Mouse (Mus musculus) megakaryocyte, embryonic 14.5 days (primary cell): ENCODE data around the gene Bbof1.

Source experiments
- FLI1 ChIP-seq: IDR thresholded peaks from 2 replicates; pipeline ENCODE4 v1.6.1; 2012; ENCODE audit warnings: low read length, inconsistent platforms, mixed read lengths
- GATA1 ChIP-seq: IDR thresholded peaks from 3 replicates; pipeline ENCODE4 v1.6.1; 2012; ENCODE audit warnings: mixed read lengths, low read length, inconsistent platforms, borderline replicate concordance

- no peak for TF ChIP-seq FLI1
- TF ChIP-seq GATA1: no peak
These were observed 47.0 kb upstream of the Bbof1 start, which contains the start of the genes Coq6 and Fam161b for GRCm38 (mm10) chr12:84361555-84362489.
